Mouse (Mus musculus) lung, postnatal 4 days (tissue): ENCODE data around the gene Cfap77.

ENCODE experiments used
- DNase-seq, 2 experiments: peaks; one replicate each; pipeline ENCODE4 v3.0.0; 2021

Gene Cfap77

GRCm38 (mm10) chr2:29046151-29046550 lies 8.7 kb downstream of the Cfap77 start:
- no peak for DNase-seq

DNA sequence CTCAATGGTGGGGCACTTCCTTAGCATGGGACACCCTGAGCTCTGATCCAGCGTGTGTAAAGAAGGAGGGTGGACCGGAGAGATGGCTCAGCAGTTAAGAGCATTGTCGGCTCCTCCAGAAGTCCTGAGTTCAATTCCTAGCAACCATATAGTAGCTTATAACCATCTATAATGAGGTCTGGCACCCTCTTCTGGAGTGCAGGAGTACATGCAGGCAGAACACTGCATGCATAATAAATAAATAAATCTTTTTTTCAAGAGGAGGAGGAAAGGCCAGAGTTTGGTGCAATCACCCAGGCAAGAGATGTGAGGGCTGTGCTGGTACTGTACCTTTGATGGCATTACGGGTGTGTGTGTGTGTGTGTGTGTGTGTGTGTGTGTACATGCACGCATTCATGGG lies 12.7 kb downstream of the Cfap77 start:
- DNase-seq: no peak

GRCm38 (mm10) chr2:29041477-29041768 lies 13.4 kb downstream of the Cfap77 start:
- DNase-seq: no peak

DNA sequence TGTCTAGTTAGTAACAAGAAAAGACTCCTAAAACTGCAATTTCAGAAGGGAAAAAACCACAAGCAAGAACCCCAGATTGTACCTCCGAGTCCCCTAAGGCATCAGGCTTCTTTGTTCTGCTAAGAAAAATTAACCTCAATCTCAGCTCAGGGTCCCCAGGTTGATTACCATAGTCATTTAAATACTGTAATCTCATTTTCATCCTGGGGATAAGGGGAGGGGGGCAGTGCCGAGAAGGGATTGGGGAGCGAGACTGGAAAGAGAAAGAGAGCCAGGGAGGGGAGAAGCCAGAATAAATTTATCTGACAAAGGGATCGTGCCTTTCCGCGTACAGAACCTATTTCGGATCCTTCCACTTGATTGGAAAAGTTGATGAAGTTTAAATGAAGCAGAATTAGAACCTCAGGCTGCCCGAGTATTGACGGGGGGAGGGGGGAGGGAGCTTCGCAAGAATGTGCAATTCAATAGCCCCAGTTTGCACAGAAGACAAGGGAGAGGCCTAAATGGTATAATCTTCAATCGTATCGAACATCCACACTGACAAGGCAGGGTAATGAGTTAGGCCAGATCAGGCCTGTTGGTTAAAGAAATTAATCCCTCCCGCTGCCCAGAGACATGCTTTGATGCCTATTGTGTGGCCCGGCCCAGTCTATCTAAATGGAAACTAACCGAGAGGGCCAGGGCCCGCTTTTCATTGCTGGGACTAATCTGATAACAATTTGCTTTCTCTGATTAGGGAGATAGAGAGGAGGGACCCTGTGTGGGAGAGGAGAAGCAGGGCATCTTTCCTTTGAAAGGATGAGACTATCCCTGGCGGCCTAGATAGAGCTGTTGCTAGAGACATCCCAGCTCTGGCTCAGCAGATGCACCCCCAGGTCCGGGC lies 14.0 kb downstream of the Cfap77 start:
- DNase-seq: no peak

GRCm38 (mm10) chr2:29039741-29040140 lies 15.1 kb downstream of the Cfap77 start:
- DNase-seq: no peak

DNA sequence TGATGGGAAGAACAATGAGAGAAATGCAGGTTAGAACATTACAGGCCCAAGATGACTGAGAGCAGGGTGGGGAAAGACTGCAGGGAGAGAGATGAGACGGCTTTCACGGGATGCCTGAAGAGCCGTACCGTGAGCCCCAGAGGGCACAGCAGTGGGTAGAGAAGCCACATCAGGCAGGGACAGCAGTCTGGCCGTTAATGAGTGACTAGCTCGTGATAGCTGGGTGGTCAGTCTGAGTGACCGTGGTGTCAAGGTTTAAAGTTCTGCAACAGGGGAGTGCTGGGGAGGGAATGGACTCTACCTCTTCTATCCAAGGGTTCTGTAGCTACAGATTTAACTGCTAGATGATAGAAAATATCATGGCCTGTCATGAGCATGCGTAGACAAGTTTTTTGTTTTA lies 19.2 kb downstream of the Cfap77 start:
- DNase-seq: no peak

- DNase-seq: no peak
Observed at GRCm38 (mm10) chr2:29034542-29035475, 20.1 kb downstream of the Cfap77 start.

DNA sequence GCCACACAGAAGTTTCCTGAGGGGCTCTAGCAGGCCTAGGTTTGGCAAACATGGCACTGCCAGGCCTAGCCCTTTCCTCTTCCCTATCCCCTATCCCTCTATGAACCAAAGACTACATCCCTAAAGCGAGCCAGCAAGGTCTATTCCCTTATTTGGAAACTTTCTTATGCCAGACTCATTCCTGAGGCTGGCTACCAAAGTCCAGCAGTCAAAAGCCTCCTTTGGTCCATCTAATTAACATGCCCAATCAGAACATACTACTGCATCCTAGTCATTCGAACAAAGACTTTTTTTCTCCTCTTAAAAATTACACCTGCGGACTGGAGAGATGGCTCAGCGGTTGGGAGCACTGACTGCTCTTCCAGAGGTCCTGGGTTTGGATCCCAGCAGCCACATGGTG lies 22.9 kb downstream of the Cfap77 start:
- no peak for DNase-seq

GRCm38 (mm10) chr2:29030048-29030734 lies 24.7 kb downstream of the Cfap77 start:
- DNase-seq: peak; percentile 23 to 36

DNA sequence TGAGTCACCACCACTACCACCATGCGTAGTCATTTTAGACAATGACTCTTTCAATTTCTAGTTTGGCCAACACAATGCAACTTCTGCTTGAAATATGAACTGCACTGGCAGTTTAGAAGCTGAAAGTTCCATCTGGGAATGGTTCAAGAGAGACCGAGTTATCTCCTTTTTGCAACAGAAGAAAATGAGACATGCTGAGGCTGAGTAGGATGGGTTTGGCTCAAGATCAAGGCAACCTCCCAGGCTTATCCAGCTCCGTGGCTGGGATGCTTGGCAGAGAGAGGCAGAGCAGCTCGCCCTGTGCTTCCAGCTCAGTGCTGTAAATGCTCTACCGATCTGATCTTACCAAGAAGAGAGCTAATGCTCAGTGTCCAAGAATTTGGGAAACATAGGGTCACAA lies 29.6 kb downstream of the Cfap77 start:
- peak in 1 of 2 experiments; percentile 30 for DNase-seq

DNA sequence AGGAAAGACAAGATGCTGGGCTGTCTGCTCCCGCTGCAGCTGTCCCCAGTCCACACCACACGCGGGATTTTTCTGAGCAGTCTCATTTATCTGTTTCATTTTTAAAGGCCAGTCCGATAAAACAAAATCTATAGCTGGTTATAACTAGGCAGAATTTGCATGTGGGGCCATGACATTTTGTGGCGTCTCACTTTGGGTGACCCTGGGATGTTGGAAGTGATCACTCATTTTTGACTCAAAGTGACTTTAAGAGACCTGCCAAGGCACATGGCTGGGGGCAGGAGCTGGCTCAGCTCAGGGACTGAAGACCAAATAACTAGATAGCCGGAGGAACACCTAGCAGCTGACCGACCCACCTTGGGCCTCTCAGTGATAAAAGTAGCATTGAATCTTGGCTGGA lies 31.9 kb downstream of the Cfap77 start:
- DNase-seq: no peak

DNA sequence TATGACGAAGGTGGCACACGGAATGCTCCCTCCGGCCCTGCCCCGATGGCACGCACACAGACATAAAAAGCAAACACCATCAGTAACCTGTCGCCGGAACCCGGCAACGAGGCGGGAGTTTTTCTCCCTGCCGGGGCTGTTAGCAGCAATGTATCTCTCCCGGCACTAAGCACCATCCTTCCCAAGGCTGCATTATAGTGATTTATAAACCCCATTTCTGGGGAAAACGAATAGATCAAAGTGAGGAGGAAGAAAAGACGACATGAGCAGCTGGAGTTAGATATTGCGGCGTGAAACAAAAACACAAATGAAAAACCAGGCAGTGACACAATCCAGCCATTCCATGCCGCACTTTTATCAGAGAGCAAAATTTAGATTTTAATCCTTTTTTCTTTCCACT lies 33.8 kb downstream of the Cfap77 start:
- DNase-seq: no peak

DNA sequence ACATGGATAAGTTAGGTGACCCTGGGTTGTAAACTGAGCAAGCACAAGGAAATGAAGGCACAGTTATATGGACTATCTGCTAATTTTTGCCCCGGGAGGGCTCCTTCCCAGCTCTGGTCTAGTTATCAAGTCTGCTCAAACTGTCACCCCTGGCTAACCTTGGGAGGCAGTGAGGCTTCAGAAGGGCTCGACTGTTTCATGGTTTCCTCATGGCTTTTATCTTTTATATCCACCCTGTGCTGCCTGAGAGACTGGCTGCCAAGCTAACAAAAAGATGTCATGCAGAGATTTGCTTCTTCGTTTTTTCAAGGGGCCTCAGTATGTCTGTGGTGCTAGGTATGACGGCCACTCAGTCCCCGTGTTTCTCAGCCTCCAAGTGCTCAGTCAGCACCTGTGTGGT lies 36.2 kb downstream of the Cfap77 start:
- no peak for DNase-seq

GRCm38 (mm10) chr2:29016599-29017587 lies 38.0 kb downstream of the Cfap77 start:
- DNase-seq: no peak

GRCm38 (mm10) chr2:29012523-29012922 lies 42.3 kb downstream of the Cfap77 start:
- DNase-seq: no peak

DNA sequence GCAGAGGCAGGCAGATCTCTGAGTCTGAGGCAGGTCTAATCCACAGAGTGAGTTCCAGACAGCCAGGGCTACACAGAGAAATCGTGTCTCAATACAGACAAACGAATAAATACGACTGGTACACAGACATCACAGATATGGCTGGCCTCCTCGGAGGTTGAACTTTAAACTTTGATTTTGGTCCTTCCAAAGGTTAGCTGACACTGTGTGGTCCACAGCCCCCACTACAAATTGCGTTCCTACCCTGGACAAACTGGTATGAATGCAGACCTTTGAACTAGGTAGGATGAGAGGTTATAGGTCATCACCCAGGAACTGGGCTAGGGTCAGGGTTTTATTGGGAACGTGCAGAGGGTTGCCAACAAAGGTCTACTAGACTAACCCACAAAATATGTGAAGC lies 47.2 kb downstream of the Cfap77 start:
- no peak for DNase-seq

DNA sequence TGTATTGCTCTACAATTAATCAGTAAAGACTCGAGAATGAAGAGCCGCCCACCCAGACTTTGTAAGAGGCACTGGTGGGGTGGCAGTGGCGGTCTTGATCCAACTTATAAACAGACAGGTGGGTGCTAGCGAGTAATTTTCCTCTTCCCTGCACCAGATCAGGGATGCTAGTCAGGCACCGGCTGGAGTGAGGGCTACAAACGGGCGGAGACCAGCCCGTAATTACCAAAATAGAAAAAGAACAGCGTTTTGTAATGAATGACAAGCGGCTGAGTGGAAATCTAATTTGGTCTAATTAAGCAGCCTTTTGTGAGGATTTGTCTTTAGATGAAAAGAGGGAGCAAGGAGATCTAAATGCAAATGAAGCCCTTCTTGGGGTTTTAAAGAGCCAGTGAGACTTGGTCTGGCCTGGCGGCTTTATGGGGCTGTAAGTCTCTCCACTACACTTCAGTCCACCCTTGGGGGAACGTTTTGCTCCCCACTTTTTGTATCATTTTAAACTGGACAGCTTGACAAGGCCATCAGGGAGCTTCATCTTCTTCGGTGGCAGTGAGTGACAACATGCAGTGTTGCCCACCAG lies 48.3 kb downstream of the Cfap77 start:
- no peak for DNase-seq

DNA sequence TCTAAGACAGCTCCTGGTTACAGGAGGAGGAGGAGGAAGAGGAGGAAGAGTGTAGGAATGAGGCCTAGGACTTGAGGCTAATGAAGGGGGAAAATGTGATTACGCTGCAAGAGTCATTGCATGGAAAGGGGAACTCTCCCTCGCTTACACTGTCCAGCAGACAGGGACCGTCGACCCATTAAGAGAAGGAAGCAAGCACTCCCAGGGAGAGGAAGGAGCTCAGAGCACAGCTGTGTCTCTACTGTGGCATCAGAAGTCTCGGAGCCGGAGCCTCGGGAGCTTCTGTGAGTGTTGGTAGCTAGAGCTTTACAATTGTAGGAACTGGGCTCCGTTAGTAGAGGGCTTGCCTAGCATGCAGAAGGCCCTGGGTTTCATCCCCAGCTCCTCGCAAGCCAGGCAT lies 50.8 kb downstream of the Cfap77 start:
- DNase-seq: no peak

DNA sequence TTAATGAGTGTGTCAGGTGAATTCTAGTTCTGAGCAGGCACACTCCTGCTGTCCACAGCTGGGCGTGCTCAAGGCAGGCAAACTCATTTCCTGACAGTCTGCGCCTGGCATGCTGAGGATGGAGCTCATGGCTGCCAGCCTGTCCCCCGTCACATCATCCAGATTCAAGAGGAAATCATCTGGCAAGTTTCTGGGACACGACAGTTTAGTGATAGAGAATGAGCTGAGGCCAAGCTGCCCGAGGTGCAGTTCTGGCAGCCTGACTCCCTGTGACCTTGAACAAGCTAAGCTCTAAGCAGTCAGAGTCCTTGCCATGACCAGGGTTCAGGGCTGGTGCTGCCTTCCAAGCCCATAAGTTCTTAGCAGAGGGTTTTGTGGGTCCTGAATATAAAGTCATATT lies 56.6 kb downstream of the Cfap77 start:
- DNase-seq: no peak

GRCm38 (mm10) chr2:28997161-28997834 lies 57.6 kb downstream of the Cfap77 start:
- DNase-seq: no peak

DNA sequence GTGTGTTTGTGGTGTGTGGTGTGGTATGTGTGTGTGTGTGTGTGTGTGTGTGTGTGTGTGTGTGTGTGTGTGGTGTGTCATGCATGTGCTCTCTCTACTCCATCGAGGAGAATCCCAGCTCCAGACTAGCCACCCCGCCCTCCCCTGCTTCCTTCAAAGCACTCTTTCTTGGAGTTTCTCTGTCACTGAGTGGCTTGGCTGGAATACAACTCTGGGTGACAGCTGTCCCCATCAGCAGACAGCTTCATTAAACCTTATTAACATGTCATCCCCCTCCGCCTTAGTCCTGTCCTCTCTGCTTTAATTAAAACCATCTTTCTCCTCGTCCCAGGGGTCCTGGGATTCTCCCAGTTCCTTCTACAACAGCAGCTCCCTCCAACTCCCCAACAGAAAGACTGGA lies 59.4 kb downstream of the Cfap77 start:
- DNase-seq: no peak
